Mouse (Mus musculus) embryonic fibroblast, embryonic 13.5 days (primary cell): ENCODE measurements at regions not wholly inside any gene's neighbourhood (a gene's known extent, or its start where the extent isn't known, plus 50 kb on each side); places are given as distances from the start of the nearest gene placed in this dataset.

Source experiments
- CTCF ChIP-seq: IDR thresholded peaks from 2 replicates; pipeline ENCODE4 v1.5.1; 2011; ENCODE audit warnings: mild to moderate bottlenecking, control low read depth, low read length, moderate library complexity, borderline replicate concordance; ENCODE audit not compliant: insufficient read depth
- POLR2A ChIP-seq: IDR thresholded peaks from 2 replicates; pipeline ENCODE4 v1.6.1; 2011; ENCODE audit warnings: low read depth, mild to moderate bottlenecking, control low read depth, low read length, moderate library complexity

- no peak for TF ChIP-seq CTCF
- no peak for TF ChIP-seq POLR2A
These were observed 629.7 kb upstream of the Mef2c start for GRCm38 (mm10) chr13:82874091-82874490.
